Mouse (Mus musculus) E14TG2a.4 (cell line): ENCODE measurements around the gene Arhgef3.

Experiments used
- CTCF ChIP-seq: conservative IDR thresholded peaks from 2 replicates; pipeline ENCODE4 v1.5.1; 2014; ENCODE audit warnings: low read length
- NANOG ChIP-seq: IDR thresholded peaks from 2 replicates; pipeline ENCODE4 v1.6.1; 2014; ENCODE audit warnings: borderline replicate concordance, low read length, mixed read lengths
- POU5F1 ChIP-seq: IDR thresholded peaks from 2 replicates; pipeline ENCODE4 v1.6.1; 2014; ENCODE audit warnings: low read length, borderline replicate concordance

GRCm38 (mm10) chr14:27151432-27151831, 36.7 kb downstream of the Arhgef3 start:
- TF ChIP-seq CTCF (no peak), POU5F1 (no peak), NANOG (no peak)
